ENCODE assay signal across 23 mouse cellular contexts in the genomic region with DNA sequence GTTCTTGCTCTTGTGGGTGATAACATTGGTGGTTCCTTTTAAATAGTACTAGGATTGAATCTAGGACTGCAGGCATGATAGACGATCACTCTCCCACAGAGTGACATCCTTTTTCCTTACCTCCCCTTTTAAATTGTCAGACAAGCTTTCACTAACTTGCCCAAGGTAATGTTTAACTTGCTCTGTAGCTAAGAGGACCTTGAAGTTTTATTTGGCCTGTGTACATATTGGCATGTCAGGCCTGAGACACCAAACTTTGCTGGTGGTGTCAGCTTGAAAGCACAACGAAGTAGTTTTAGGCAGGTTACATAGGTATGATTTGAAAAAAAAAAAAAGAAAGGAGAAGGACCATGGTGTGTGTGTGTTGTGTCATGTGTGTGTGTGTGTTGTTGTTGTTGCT. TPM values are rescaled to one million over a fixed set of nuclear protein-coding genes. Genes with fewer than 3 reads are reported as not detected.
"Had no signal": no experiment of that assay in that cellular context is flagged by ENCODE, and none has a peak within 500 bp of the region (broad histone marks: within the 10 kb centered on the region; RNA-seq: fewer than 3 reads in every experiment).

No protein-coding gene starts in this region.

- H3K4me3 ChIP-seq: lung, embryonic 15.5 days; megakaryocyte, embryonic 14.5 days; midbrain, embryonic 13.5 days; midbrain, embryonic 15.5 days; neural tube, embryonic 12.5 days; stomach, embryonic 15.5 days had no signal

- H3K9ac ChIP-seq: liver, postnatal 0 days; lung, embryonic 15.5 days; midbrain, embryonic 13.5 days; midbrain, embryonic 15.5 days; neural tube, embryonic 12.5 days; stomach, embryonic 15.5 days had no signal

- H3K4me1 ChIP-seq: lung, embryonic 15.5 days; megakaryocyte, embryonic 14.5 days; midbrain, embryonic 13.5 days; midbrain, embryonic 15.5 days; neural tube, embryonic 12.5 days; stomach, embryonic 15.5 days had no signal

- H3K4me2 ChIP-seq: lung, embryonic 15.5 days; midbrain, embryonic 11.5 days; midbrain, embryonic 13.5 days; midbrain, embryonic 15.5 days; neural tube, embryonic 12.5 days; stomach, embryonic 15.5 days had no signal

- H3K27ac ChIP-seq: lung, embryonic 15.5 days; macrophage; midbrain, embryonic 13.5 days; midbrain, embryonic 15.5 days; neural tube, embryonic 12.5 days; stomach, embryonic 15.5 days; stomach, postnatal 0 days had no signal

- H3K9me3 ChIP-seq: lung, embryonic 15.5 days; megakaryocyte, embryonic 14.5 days; midbrain, embryonic 13.5 days; midbrain, embryonic 15.5 days; neural tube, embryonic 12.5 days; stomach, embryonic 15.5 days had no signal

- H3K36me3 ChIP-seq: lung, embryonic 15.5 days; midbrain, embryonic 13.5 days; midbrain, embryonic 15.5 days; neural tube, embryonic 12.5 days; stomach, embryonic 15.5 days had no signal

- H3K27me3 ChIP-seq: lung, embryonic 15.5 days; midbrain, embryonic 13.5 days; neural tube, embryonic 12.5 days; stomach, embryonic 15.5 days had no signal

- ATAC-seq: liver, postnatal 0 days; lung, postnatal 0 days; midbrain, embryonic 13.5 days; midbrain, embryonic 15.5 days had no signal

- DNase-seq: liver, postnatal 0 days; lung, adult 2 months; lung, postnatal 14 days; lung, postnatal 36 days; right cerebral cortex, postnatal 14 days; thymus, adult 2 months; thymus, postnatal 25 days; thymus, postnatal 4 days had no signal

RNA-seq across cellular contexts. Expression of a gene that starts 35.8 kb away (rescaled TPM):
- total RNA-seq: megakaryocyte progenitor cell, adult 5-6 weeks; monocyte, adult 5-6 weeks; neutrophil, adult 5-6 weeks had no signal
- polyA plus RNA-seq: liver, postnatal 0 days; lung, adult 2 months; lung, postnatal 0 days; macrophage; spleen, adult 2 months; urinary bladder, adult 2 months had no signal

RNA-seq across cellular contexts. Expression of a gene that starts 36.5 kb away (rescaled TPM):
- total RNA-seq: megakaryocyte progenitor cell, adult 5-6 weeks; monocyte, adult 5-6 weeks; neutrophil, adult 5-6 weeks had no signal
- polyA plus RNA-seq: lung, adult 2 months; lung, postnatal 0 days; macrophage; spleen, adult 2 months; thymus, adult 2 months had no signal
